Mouse (Mus musculus) adrenal gland, adult (tissue): ENCODE measurements at regions not wholly inside any gene's neighbourhood (a gene's known extent, or its start where the extent isn't known, plus 50 kb on each side); places are given as distances from the start of the nearest gene placed in this dataset.
A peak's percentile ranks its signal among the peaks of the same experiment; 100 is the strongest.
"Not testable (repeated sequence)": the region's sequence is repeated elsewhere in the genome, so short reads cannot be mapped to it uniquely, and the experiment has no call there.

Experiments used
- DNase-seq, 2 experiments: peaks; one replicate each; pipeline ENCODE4 v3.0.0; 2022 to 2023; ENCODE audit warnings: low spot score in 1 of 2; ENCODE audit not compliant: inconsistent age in 2 of 2

GRCm38 (mm10) chr16:9106676-9107075, 276.8 kb downstream of the 1810013L24Rik start:
- not testable (repeated sequence) for DNase-seq

- no peak for DNase-seq
Measured at GRCm38 (mm10) chr16:9113801-9114200, 283.9 kb downstream of the 1810013L24Rik start.

- DNase-seq = no peak
Measured at GRCm38 (mm10) chr16:9115548-9115947, 285.6 kb downstream of the 1810013L24Rik start.

- no peak for DNase-seq
Measured at GRCm38 (mm10) chr16:9121581-9121980, 291.7 kb downstream of the 1810013L24Rik start.

- DNase-seq = peak in 1 of 2 experiments; percentile 71
Measured at GRCm38 (mm10) chr16:9132113-9132512, 302.2 kb downstream of the 1810013L24Rik start.

- DNase-seq = no peak
Measured at GRCm38 (mm10) chr16:9132778-9133177, 302.9 kb downstream of the 1810013L24Rik start.

GRCm38 (mm10) chr16:9135377-9135776, 305.5 kb downstream of the 1810013L24Rik start:
- peak; percentile 86 to 93 for DNase-seq

GRCm38 (mm10) chr16:9138552-9139224, 308.8 kb downstream of the 1810013L24Rik start:
- peak; percentile 57 to 84 for DNase-seq

GRCm38 (mm10) chr16:9139405-9139804, 309.5 kb downstream of the 1810013L24Rik start:
- DNase-seq = no peak

- DNase-seq = peak in 1 of 2 experiments; percentile 59
Measured at GRCm38 (mm10) chr16:9149209-9150135, 319.6 kb downstream of the 1810013L24Rik start.

- DNase-seq = peak in 1 of 2 experiments; percentile 70
Measured at GRCm38 (mm10) chr16:9151936-9152335, 322.0 kb downstream of the 1810013L24Rik start.

- DNase-seq = no peak
Measured at GRCm38 (mm10) chr16:9153501-9153900, 323.6 kb downstream of the 1810013L24Rik start.

GRCm38 (mm10) chr16:9165763-9166310, 335.9 kb downstream of the 1810013L24Rik start:
- DNase-seq = no peak

GRCm38 (mm10) chr16:9176402-9176801, 346.5 kb downstream of the 1810013L24Rik start:
- DNase-seq = no peak

GRCm38 (mm10) chr16:9195821-9196220, 365.9 kb downstream of the 1810013L24Rik start:
- DNase-seq = no peak

- no peak for DNase-seq
Measured at GRCm38 (mm10) chr16:9198903-9199532, 369.1 kb downstream of the 1810013L24Rik start.

GRCm38 (mm10) chr16:9208602-9209001, 378.7 kb downstream of the 1810013L24Rik start:
- no peak for DNase-seq

- DNase-seq = no peak
Measured at GRCm38 (mm10) chr16:9211485-9211884, 381.6 kb downstream of the 1810013L24Rik start.

GRCm38 (mm10) chr16:9215131-9215530, 385.2 kb downstream of the 1810013L24Rik start:
- DNase-seq = no peak

- peak in 1 of 2 experiments; percentile 80 for DNase-seq
Measured at GRCm38 (mm10) chr16:9217361-9217760, 387.5 kb downstream of the 1810013L24Rik start.

GRCm38 (mm10) chr16:9230178-9230577, 400.3 kb downstream of the 1810013L24Rik start:
- DNase-seq = no peak
